ENCODE assay signal across 8 mouse cellular contexts in genomic region chr13:104792184-104792583, GRCm38 (mm10). TPM values are rescaled to one million over a fixed set of nuclear protein-coding genes. Genes with fewer than 3 reads are reported as not detected.
DNase-seq lines count a peak whose midpoint lies in the region; ATAC-seq and TF ChIP-seq lines count a peak whose summit lies in the region.

Gene Srek1ip1 (plus strand): TSS chr13:104792484.

- H3K4me3 ChIP-seq in forebrain, postnatal 0 days (ENCODE audit: low read depth, low read length): no peak within 1 kb of the TSS
- no peak within 1 kb of the TSS for H3K4me3 ChIP-seq in hindbrain, embryonic 16.5 days (ENCODE audit: low read length)
- no peak within 1 kb of the TSS for H3K4me3 ChIP-seq in midbrain, embryonic 11.5 days (ENCODE audit: low read depth, low read length)

- H3K27ac ChIP-seq in forebrain, postnatal 0 days (ENCODE audit: low read depth, low read length): no peak within 1 kb of the TSS
- H3K27ac ChIP-seq in hindbrain, embryonic 16.5 days (ENCODE audit: low read depth, low read length): no peak within 1 kb of the TSS
- H3K27ac ChIP-seq in midbrain, embryonic 11.5 days (ENCODE audit: low read depth, low read length): no peak within 1 kb of the TSS

- H3K9me3 ChIP-seq in forebrain, postnatal 0 days (ENCODE audit: low read length): no peaks in the 10 kb centered on the region
- no peaks in the 10 kb centered on the region for H3K9me3 ChIP-seq in hindbrain, embryonic 16.5 days (ENCODE audit: control insufficient read depth, low read length)
- no peaks in the 10 kb centered on the region for H3K9me3 ChIP-seq in midbrain, embryonic 11.5 days (ENCODE audit: control insufficient read depth, low read length)

- no peaks in the 10 kb centered on the region for H3K27me3 ChIP-seq in forebrain, postnatal 0 days (ENCODE audit: insufficient read depth, low read length)
- no peaks in the 10 kb centered on the region for H3K27me3 ChIP-seq in hindbrain, embryonic 16.5 days (replicated peaks; ENCODE audit: control insufficient read depth, insufficient read depth, low read length)
- H3K27me3 ChIP-seq in midbrain, embryonic 11.5 days (ENCODE audit: control insufficient read depth, insufficient read depth, low read length): no peaks in the 10 kb centered on the region

- ATAC-seq in forebrain, postnatal 0 days: no peak
- no peak for ATAC-seq in hindbrain, embryonic 16.5 days
- no peak for ATAC-seq in midbrain, embryonic 11.5 days (ENCODE audit: low FRiP score)

- H3K4me1 ChIP-seq in forebrain, postnatal 0 days (ENCODE audit: insufficient read depth): no peaks in the 10 kb centered on the region
- H3K4me1 ChIP-seq in hindbrain, embryonic 16.5 days (ENCODE audit: control insufficient read depth, insufficient read depth, low read depth, low read length): no peaks in the 10 kb centered on the region
- H3K4me1 ChIP-seq in midbrain, embryonic 11.5 days (ENCODE audit: control insufficient read depth, insufficient read depth, low read length): no peaks in the 10 kb centered on the region

- 92% methylated on average over 11 of the region's 11 CpGs for WGBS in forebrain, postnatal 0 days
- WGBS in hindbrain, embryonic 16.5 days: 94% methylated on average over 11 of the region's 11 CpGs
- 92% methylated on average over 11 of the region's 11 CpGs for WGBS in midbrain, embryonic 11.5 days

- no peak for DNase-seq in adrenal gland, adult 18-20 months (ENCODE audit: low spot score in 2 of 2)
- DNase-seq in adrenal gland, adult (ENCODE audit: inconsistent age in 2 of 2, low spot score in 1 of 2): no peak
- DNase-seq in R1 (ENCODE audit: low read depth, low spot score): peak; percentile 10
- DNase-seq in forebrain, postnatal 0 days: no peak
- DNase-seq in midbrain, embryonic 11.5 days (ENCODE audit: low spot score, missing footprints): no peak
- no peak for DNase-seq in right cerebral cortex, postnatal 36 days (ENCODE audit: low spot score in 2 of 2)
- DNase-seq in testis, postnatal 14 days (ENCODE audit: low spot score): no peak

- H3K9ac ChIP-seq in forebrain, postnatal 0 days: no peak within 1 kb of the TSS
- H3K9ac ChIP-seq in hindbrain, embryonic 16.5 days (ENCODE audit: low read depth, low read length): no peak within 1 kb of the TSS
- no peak within 1 kb of the TSS for H3K9ac ChIP-seq in midbrain, embryonic 11.5 days (ENCODE audit: low read length)

- H3K36me3 ChIP-seq in forebrain, postnatal 0 days (ENCODE audit: insufficient read depth): peaks cover 12% of the 10 kb centered on the region; the same call in 1 of the 2 replicates
- H3K36me3 ChIP-seq in hindbrain, embryonic 16.5 days (ENCODE audit: control insufficient read depth, insufficient read depth, low read length): peaks cover 5% of the 10 kb centered on the region; the same call in 1 of the 2 replicates
- no peaks in the 10 kb centered on the region for H3K36me3 ChIP-seq in midbrain, embryonic 11.5 days (ENCODE audit: control insufficient read depth, insufficient read depth, low read length)

- TF ChIP-seq CTCF in forebrain, postnatal 0 days (IDR thresholded peaks at IDR 0.05; ENCODE audit: low read depth): no peak

- no peak within 1 kb of the TSS for H3K4me2 ChIP-seq in forebrain, postnatal 0 days (ENCODE audit: low read depth)
- no peak within 1 kb of the TSS for H3K4me2 ChIP-seq in hindbrain, embryonic 16.5 days (ENCODE audit: low read length)
- no peak within 1 kb of the TSS for H3K4me2 ChIP-seq in midbrain, embryonic 11.5 days

RNA-seq across cellular contexts. Expression of gene Srek1ip1, which starts in this region (rescaled TPM):
- 10 to 100 TPM; 18.1 to 18.2 TPM for total RNA-seq in adrenal gland, adult 18-20 months (2021)
- 13.4 and 15.9 TPM in 2 replicates for total RNA-seq in forebrain, postnatal 0 days (2014; rRNA removed)
- polyA plus RNA-seq in forebrain, postnatal 0 days (2015; fragmentation: Nextera tagmentation; extraction: Ambion mirVana): 9.7 and 12.9 TPM in 2 replicates
- polyA plus RNA-seq in hindbrain, embryonic 16.5 days (2015; fragmentation: Nextera tagmentation; extraction: Ambion mirVana): 13.8 and 15.0 TPM in 2 replicates
- polyA plus RNA-seq in midbrain, embryonic 11.5 days (2014; fragmentation: Nextera tagmentation; extraction: Ambion mirVana): 22.4 and 25.9 TPM in 2 replicates
